Mouse (Mus musculus): ENCODE results near the gene Pax5.
A peak's percentile ranks its signal among the peaks of the same experiment; 100 is the strongest.

Gene Pax5

DNA sequence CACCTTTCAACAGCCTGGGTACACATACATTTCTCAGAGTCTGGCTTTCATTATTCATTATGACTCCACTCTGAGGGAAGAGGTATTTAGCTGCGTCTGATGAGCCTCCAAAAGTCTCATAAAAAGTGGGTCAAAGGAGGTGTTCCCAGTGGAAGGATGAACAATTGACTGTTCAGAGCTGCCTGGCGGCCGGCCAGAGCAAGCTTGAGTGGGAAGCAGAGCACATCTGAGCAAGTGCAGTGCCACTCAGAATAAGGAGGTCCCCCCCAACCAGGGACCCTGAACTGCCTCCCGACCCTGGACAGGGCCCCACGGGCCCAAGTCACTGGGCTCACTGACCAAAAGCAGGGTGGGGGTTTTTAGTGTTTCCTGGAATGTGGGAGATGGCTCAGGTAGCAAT lies 109.4 kb downstream of the Pax5 start:
- DNase-seq (ENCODE audit: low read depth) = no peak

DNA sequence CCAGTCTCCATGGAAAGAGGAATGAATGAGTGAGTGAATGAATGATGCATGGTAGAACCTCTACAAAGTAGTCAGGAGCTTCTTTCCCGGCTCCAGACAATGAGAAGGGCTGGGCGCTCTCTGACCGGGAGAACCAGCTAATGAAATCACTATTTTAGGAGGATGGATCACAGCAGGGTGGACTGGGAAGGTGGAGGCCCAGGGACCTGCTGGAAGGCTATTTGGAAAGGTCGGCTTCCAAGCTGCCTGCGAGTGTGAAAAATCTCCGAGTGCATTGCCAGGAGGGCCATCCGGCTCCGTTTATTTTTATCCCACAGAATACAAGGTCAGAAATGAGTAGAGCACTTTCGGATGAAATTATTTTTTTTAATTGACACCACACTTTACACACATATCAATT lies 112.3 kb downstream of the Pax5 start:
- DNase-seq (ENCODE audit: low read depth) = no peak

DNA sequence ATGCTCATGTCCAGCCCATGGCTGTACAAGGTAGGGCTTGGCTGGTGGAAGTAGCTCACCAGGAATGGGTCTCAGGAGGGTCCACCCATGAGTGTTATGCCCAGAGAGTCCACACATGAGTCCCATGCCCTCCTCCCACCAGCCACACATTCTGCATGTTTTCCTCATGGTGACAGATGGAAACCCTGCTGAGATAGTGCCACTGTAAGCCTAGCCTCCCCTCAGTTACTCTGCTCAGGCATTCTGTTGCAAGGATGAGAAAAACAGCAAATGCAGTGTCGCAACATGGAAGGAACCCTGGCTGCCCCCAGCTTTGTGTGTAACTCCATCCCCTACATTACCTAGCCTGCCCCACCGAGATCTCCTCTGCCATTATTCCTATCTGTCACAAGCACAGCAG lies 117.2 kb downstream of the Pax5 start:
- DNase-seq (ENCODE audit: low read depth) = no peak

DNA sequence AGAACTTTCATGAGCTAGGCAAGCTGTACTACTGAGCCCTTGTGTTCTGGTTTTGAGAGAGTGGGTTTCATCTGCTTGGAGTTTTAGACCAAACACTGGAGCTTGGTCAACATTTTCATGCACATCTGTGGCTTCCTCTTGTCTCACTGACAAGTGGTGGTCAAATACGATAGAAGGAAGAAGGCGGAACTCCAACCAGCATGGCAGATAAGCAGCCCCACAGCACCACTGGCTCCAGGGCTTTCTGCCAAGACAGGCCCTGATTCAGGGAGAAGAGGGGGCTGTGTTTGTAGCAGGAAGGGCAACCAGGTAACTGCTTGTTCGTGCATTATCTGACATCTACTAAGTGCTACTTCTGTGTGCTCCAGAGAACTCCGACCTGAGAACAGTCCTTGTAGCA lies 127.6 kb downstream of the Pax5 start:
- no peak for DNase-seq (ENCODE audit: low read depth)

DNA sequence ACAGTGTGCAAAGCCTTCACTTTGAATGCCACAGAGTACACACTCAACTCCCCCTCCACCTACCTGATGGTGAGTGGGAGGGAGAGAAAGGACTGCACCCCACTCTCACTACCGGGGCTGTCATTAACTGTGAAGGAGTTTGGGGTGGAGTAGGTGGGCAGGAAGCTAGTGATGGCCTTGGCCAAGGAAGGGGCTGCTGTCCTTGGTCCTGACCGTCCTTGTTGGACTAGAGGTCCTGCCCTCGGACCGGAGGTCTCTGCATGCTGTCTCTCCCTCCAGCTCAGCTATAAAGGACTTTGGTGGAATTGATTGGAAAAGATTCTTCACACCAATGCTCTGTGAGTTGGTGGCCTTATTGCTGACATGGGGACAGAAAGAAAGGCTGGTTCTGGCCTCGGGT lies 131.7 kb downstream of the Pax5 start:
- DNase-seq (ENCODE audit: low read depth) = peak; percentile 9

DNA sequence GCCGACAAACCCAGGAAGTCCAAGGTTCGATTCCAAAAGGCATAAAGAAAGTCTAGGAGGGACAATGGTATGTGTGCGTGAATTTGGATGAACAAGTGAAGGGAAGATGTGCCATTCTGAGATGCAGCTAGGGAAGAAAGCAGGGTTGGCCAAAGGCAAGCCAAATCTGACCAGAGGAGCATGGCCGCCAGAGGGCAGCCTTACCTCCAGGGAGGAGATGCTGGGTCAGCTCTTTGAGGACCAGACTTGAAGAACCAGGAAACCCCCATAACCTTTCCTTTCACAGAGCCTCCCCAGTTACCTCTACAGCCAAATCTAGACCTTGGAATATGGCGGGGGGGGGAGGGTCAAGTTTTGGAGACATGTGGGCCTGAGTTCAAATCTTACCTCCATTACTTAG lies 133.0 kb downstream of the Pax5 start:
- peak; percentile 43 for DNase-seq (ENCODE audit: low read depth)

DNA sequence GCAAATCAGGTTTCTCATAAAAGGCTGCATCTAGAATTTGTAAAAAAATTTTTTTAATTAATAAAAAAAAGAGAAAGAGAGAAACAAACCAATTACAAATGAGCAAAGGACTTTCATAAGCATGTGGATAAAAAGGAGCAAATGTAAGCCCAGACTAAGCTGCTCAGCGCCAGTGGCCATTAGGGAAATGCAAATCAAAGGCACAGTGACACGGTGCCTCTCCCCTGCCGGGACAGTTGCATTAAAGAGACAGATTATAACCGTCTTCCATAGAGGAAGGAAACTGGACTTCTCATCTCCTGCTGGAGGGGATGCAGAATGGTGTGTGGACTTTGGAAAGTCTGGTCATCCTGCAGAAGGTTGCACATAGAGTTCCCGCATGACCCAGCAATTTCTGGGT lies 133.5 kb downstream of the Pax5 start:
- DNase-seq (ENCODE audit: low read depth) = no peak

DNA sequence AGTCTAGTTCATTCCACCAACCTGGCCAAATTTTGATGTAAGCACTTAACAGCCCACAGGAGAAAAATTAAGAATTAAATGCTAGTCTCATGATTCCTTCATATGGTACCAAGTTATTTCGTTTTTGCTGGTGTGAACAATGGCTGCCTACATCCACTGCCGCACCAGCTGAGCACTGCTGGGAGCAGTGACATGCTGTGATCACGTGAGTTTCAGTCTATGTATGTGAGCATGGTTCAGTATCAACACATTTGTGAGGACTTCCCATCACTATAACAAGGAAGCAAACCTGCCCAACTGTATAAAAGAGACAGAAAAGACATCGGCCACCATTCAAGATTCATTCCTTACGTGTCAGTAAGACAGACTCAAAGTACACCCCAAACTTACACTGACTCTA lies 137.3 kb downstream of the Pax5 start:
- no peak for DNase-seq (ENCODE audit: low read depth)

DNA sequence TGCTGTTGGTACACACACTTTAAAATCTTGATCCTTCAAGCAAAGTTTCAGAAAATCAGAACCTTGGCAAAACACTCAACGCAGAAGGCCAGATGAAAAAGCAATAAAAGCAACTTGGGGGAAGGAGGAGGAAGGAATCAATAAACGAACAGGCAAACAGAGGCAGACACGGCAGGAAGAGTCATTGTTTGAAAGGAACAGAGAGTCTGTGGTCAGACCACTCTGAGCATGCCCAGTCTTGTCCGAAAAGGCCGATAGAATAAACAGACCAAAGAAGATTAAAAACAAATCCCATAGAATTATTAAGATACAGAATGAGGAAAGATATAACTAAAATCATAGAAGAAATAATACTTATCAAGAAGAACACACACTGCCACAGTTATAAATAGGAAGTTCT lies 137.9 kb downstream of the Pax5 start:
- no peak for DNase-seq (ENCODE audit: low read depth)

DNA sequence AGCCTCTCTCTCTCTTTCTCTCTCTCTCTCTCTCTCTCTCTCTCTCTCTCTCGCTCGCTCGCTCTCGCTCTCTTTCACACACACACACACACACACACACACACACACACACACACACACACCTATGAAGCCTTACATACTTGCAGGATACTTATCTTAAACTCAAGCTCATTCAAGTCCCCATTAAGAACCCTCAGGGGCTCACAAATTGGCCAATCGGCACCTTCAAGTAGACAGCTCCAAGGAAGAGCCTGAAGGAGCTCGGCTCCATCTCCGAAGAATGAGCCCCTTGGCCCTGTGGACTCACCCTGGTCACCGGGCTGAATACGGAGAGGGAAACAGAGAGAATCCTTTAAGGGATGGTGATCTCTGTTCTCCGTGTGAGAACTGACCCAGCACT lies 141.1 kb downstream of the Pax5 start:
- no peak for DNase-seq (ENCODE audit: low read depth)

DNA sequence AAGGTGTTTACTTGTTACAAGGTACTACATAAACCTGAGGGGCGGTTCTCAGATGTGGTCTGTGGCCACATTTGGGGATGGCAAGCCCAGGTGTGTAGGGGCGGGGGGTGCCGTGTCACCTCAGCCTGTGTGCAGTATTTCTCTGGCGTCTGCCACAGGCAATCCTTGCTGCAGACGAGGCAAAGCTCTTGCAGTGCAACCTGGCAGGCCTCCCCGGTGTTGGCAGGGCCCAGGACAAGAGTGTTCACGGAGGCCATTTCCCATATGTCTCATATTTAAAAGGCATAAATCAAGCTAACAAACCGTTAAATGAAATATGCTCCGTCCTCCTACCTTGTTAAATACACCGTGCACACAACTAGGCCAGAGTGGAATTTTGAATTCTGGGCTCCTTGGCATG lies 141.6 kb downstream of the Pax5 start:
- DNase-seq (ENCODE audit: low read depth) = no peak

DNA sequence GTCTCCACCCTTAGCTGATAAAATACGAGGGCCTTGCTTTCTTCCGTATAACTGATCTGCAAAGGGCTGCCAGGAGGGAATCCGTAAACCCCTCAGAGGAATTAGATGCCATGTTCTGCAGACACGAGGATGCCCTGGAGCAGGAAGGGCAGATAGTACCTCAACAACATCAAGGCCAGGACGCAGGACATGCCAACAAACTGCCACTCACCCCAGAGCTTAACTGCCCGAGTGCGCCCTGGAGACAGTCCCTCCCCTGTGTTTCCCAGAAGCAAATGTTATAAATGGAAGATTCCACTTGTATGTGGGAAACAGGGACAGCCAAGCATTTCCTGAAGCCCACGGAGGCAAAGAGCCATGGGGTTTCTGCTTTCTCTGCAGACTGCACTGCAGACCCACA lies 143.9 kb downstream of the Pax5 start:
- DNase-seq (ENCODE audit: low read depth) = no peak

DNA sequence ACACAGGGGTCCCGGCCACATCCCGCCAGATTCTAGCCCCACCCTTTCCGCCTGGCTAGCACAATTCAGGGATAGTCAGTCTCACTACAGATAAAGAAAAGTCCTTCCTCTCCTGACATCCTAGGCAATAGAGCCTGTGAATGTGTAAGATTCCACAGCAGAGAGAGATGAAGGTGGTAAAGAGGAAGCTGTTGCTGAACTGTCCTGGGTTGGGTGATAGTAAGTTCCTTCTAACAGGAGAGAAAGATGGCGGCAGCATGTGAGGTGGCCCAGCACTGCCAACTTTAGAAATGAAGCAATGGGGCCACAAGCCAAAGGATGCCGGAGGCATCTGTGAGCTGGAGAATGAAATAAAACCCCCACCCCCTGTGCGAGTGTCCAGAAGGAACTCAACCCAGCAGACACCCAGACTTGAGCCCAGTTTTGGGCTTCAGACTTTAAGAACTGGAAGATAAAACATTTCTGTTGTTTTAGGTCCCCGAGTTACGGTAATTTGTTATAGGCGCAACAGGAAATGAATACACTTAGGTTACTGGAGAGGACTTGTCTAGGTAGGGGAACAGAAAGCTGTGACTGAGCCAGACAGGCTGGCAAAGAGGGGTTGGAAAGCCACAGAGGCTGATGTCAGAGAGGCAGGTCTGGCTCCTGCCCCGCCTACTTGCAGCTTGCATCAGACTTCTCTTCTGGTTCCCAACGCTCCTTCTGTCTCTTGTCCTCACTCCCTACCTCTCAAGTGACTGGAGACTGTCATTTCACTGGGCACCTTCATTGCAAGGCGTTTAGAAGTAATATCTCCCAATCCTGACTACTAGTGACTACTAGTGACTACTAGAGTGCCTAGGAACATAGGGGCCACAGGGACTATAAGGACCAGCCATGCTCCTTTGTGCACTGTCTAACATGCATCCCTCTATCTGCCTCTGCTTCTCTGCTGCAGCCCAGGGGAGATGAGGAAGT lies 144.9 kb downstream of the Pax5 start:
- no peak for DNase-seq (ENCODE audit: low read depth)

DNA sequence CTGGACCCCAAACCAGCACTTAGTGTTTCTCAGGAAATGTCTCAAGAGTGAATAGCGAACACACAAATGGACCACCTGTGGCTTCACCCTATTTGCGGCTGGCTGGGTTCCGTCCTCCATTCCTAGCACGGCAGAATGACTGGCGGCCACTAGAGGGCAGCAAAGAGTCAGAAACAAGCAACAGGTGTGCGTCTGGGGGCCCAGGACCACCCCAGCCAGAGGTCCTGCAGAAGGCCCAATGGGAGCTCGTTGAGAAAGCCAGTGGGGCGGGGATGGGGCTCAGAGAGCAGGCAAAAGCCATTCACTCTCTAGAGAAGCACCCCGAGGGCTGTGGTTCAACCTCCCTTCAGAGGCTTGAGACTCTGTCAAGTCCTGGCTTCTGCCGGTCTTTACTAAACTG lies 145.7 kb downstream of the Pax5 start:
- DNase-seq (ENCODE audit: low read depth) = peak; percentile 67

DNA sequence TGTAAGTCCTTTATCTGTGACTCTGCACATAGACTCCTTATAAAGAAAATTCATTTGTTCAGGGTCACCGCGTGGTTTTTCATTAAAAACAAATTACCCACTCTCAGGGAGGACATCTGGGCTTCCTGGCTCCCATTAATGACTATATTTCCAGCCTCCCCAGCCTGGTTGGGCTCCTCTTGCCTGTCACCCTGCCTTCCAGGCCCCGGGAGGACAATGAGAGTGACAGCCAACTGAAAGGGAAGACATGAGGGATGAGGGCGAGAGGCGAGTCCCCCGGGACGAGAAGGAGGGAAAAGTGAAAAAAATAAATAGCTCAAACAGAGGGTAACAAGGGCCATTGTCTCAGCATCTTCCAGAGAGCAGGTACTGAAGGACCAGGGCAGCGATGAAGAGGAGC lies 149.3 kb downstream of the Pax5 start:
- DNase-seq (ENCODE audit: low read depth) = no peak

DNA sequence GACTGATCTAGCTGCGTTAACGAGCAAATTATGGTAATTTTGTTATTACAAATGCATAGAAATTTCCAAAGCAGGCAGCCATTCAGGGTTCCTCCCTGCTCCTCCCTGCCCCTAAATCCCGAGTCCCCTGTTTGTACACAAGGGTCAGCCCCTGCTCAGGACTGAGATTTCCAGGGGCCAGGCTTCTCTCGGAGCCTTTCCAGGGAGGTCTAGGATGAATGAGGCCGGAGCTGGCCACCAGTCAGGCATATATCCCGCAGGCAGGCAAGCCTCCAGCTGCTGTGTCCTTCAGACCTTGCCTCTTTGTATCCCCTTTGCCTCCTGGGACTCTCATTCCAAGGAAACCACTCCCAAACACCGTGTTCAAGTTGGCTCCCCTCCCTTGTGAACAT lies 151.7 kb downstream of the Pax5 start:
- DNase-seq (ENCODE audit: low read depth) = no peak

DNA sequence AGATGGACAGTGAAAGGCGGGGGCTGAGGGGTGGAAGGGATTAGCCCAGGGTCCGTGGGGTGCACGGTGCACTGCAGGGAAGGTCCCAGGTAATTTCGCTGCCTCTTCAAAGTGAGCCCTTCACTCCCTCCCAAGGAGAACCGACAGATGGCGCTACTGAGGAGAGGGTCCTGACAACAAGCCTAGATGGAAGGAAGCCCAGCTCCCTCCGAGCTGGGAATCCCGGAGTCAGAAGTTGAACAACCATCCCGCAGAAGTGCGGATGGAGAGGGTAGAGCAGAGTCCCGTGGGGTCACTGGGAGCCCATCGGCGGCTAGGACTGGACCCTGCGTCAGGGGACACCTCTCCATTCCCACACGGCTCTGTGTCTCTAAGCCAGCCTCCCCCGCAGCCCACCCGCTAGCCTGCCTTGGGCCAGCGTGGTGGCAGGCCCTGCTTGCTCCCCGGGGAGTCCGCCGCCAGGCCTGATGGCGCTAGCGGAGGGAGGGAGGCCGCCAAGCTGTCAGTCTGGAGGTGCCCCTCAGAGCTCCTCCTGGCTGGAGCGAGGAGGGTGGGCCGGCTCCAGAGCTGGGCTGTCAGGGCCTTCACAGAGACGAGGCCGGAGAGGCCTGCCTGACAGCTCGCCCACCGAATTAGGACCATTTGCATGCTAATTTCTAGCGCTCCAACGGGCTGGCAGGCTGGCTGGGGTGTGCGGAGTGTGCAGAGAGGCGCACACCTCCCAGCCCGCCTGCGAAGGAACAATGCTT lies 152.3 kb downstream of the Pax5 start:
- DNase-seq (ENCODE audit: low read depth) = peak; percentile 9

DNA sequence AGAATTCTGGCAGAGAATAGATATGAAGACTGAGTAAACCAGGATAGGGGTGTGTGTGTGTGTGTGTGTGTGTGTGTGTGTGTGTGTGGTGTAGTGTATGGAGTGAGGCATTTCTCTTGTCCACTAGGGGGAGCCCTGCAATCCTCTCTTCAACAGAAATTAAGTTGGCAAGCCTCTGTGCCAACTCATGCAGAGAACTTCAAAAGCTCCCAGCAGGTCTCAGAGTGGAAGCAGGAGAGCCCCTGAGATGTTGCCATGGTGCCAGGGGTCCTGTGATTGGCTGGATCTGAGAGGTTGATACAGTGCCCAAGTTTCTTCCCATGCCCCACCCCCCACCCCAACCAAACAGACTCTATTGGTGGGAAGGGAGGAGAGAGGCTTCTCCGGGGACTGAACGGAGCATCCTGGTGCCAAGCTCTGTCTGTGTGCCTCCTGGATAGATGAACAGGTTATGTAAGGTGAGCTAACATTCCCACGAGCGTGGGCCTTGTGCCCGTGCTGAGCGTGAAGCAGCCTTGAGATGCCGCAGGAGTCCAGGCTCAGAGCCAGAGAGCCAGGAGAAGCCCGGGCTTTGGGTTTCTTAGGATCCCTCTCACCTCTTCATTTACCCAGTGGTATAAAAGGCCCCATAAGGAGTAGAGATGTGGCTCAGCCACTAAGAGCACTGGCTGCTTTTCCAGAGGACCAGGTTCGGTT lies 153.6 kb downstream of the Pax5 start:
- DNase-seq (ENCODE audit: low read depth) = no peak

DNA sequence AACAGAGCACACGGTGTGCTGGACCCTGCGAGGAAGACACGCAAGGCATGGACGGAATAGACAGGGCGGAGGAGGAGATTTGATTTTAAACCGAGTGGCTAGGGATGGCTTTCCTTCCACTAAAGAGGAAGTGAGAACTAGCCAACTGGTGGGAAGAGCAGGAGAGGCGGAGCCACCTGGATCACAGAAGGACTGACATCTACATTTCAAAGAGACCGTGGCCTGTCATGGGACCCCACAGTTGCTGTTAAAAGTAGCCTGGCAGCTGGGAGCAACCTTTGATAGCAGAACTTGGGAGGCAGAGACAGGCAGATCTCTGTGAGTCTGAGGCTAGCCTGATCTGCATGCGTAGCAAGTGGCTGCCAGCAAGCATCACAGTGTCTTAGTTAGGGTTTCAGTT lies 154.7 kb downstream of the Pax5 start:
- no peak for DNase-seq (ENCODE audit: low read depth)

DNA sequence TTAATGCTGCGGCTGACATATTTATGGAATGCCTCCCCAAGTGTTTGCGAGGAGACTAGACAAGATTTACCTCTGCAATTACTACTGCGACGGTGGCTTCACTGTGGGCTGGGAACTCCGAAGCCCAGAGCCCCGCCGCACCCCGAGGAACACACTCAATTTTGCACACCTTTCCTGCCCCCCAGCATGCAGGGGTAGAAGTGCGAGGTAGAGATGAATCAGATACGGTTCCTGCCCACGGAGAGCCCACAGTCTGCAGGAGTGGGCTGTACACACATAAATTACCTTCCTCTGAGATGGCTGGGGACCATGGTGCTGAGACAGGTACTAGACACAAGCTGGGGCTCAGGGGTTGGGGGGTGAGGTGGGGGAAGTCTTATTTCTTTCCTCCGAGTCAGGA lies 158.8 kb downstream of the Pax5 start:
- DNase-seq (ENCODE audit: low read depth) = no peak

DNA sequence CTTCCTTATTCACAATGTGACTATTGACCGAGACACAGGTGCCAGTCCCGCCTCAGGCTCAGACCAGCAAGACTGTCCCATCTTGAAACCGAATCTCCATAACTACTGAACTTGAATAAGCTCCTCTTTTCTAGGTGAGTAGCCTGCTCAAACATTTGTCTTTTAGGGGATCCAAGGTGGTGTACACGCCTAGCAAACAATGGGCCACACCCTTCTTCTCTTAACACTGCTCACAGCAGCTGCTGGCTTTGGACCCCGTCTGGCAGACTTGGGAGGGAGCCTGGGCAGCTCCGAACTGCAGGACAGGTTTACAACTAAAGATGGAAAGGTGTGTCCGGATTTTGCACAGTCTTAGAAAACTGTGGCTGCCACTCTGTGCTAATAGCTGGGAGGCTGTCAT lies 161.3 kb downstream of the Pax5 start:
- no peak for DNase-seq (ENCODE audit: low read depth)

DNA sequence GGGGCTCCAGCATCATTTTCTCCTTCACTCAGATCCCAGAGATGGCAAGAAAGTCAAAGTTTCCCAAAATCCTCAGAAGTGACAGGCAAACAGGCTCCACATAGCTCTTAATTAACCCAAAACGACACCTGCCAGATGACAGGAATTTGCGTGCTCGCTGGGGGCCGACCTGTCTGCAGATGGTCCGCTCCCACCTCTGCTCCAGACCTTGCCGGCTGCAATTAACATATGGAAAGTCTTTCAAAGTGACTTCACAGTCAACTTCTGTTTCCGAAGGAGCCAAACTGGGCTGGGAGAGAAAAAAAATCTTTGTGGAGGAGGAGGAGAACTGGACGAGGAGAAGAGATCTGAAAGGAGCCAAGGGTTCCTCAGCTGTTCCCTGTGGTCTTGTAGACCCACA lies 164.6 kb downstream of the Pax5 start:
- no peak for DNase-seq (ENCODE audit: low read depth)

DNA sequence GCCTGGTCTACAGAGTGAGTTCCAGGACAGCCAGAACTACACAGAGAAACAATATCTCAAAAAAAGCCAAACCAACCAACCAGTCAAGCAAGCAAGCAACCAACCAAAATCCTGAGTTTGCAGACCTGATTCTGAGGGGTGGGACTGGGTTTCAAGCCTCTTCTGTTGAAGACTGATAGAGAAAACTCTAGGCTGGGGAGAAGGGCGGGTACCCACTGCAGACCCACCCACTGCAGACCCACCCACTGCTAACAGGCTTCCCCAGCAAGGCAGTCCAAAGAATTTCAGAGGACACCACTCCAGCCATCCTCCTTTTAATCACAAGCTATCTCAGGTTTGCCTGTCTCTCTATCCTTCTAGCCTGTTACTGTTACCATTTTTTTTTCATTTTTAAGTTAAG lies 165.8 kb downstream of the Pax5 start:
- DNase-seq (ENCODE audit: low read depth) = no peak
